Mouse (Mus musculus): ENCODE data around the gene Dnah10.

GRCm38 (mm10) chr5:124836621-124837020 is 111.7 kb downstream of the Dnah10 start:
- TF ChIP-seq CTCF (IDR thresholded peaks at IDR 0.05; ENCODE audit: control insufficient read depth, insufficient read depth, insufficient replicate concordance, low read depth, low read length) (no peak), POLR2A (IDR thresholded peaks at IDR 0.05; ENCODE audit: control insufficient read depth, low read depth, low read length) (no peak)
